Mouse (Mus musculus) T-helper 17 cell (primary cell): Measurements from ENCODE around the gene Syngr4.

Source experiments
- in situ Hi-C, 2 experiments: fragments of 300-600 bp; cut with MboI, MseI; formaldehyde crosslinking; loops; 1 replicate in 1 of 2; 2 replicates in 1 of 2; pipeline ENCODE4 v1.15.1; 2025; ENCODE audit warnings: high pct_unique_total_duplicates in 2 of 2

Syngr4 gene

GRCm38 (mm10) chr7:45872624-45873023 lies 23.9 kb downstream of the Syngr4 start, which contains the start of gene Kdelr1:
Kdelr1 (plus strand) TSS chr7:45872772.
- in situ Hi-C loops = loop anchor here in 1 of 2 experiments (5.0 kb wide), 1 partner anchor 50 kb away; the partner anchor contains the start of genes Ccdc114 and Emp3

- in situ Hi-C loops = loop anchor here in 1 of 2 experiments (5.0 kb wide), 1 partner anchor 52 kb away; the partner anchor contains the start of genes Ccdc114 and Emp3
Measured at GRCm38 (mm10) chr7:45870282-45871058, 26.0 kb downstream of the Syngr4 start.

- in situ Hi-C loops = loop anchor here in 1 of 2 experiments (5.0 kb wide), 1 partner anchor 53 kb away; the partner anchor contains the start of genes Ccdc114 and Emp3
Measured at GRCm38 (mm10) chr7:45869787-45870186, 26.7 kb downstream of the Syngr4 start.

GRCm38 (mm10) chr7:45869107-45869670 lies 27.3 kb downstream of the Syngr4 start:
- in situ Hi-C loops = no loop called here

- in situ Hi-C loops = no loop called here
Measured at GRCm38 (mm10) chr7:45867871-45868270, 28.6 kb downstream of the Syngr4 start.

- in situ Hi-C loops = no loop called here
Measured at GRCm38 (mm10) chr7:45865925-45866910, 30.3 kb downstream of the Syngr4 start.

- in situ Hi-C loops = no loop called here
Measured at GRCm38 (mm10) chr7:45864435-45864834, 32.1 kb downstream of the Syngr4 start.

- in situ Hi-C loops = no loop called here
Measured at GRCm38 (mm10) chr7:45862804-45863203, 33.7 kb downstream of the Syngr4 start.

- in situ Hi-C loops = no loop called here
Measured at GRCm38 (mm10) chr7:45859008-45859407, 37.5 kb downstream of the Syngr4 start.

GRCm38 (mm10) chr7:45856950-45857901 lies 39.3 kb downstream of the Syngr4 start:
- in situ Hi-C loops = no loop called here

- in situ Hi-C loops = no loop called here
Measured at GRCm38 (mm10) chr7:45853089-45853488, 43.4 kb downstream of the Syngr4 start.

GRCm38 (mm10) chr7:45850661-45851060 lies 45.9 kb downstream of the Syngr4 start:
- in situ Hi-C loops = no loop called here

- in situ Hi-C loops = no loop called here
Measured at GRCm38 (mm10) chr7:45848447-45849027, 48.0 kb downstream of the Syngr4 start.

GRCm38 (mm10) chr7:45842950-45843744 lies 53.4 kb downstream of the Syngr4 start:
- in situ Hi-C loops = no loop called here
